Mouse (Mus musculus): ENCODE measurements around the gene Vmn2r6. TPM values are rescaled to one million over a fixed set of nuclear protein-coding genes. Genes with fewer than 3 reads are reported as not detected.

Gene Vmn2r6
- not detected in 2 replicates for polyA plus RNA-seq (2012; rRNA removed; ENCODE audit: low replicate concordance)

DNA sequence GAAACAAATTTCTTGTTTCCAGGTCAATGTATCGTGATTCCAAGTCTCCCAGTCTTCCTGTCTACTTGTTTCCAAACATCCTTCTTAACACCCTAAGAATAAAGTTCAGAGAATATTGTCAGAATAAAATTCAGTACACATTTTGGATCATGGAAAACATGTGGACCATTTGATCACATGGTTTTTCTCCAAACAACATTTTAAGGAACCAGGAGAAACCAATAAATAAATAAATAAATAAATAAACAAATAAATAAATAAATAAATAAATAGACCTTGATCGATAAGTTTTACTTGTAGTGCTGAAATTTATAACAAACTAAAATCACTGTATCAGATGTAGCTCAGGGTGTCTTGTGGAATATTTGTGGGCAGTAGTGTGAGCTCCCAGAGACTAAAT, at the start of gene Vmn2r6:
Gene Vmn2r6, minus strand, starts transcription at position 101 of the 400 bp plus-strand sequence.

DNA sequence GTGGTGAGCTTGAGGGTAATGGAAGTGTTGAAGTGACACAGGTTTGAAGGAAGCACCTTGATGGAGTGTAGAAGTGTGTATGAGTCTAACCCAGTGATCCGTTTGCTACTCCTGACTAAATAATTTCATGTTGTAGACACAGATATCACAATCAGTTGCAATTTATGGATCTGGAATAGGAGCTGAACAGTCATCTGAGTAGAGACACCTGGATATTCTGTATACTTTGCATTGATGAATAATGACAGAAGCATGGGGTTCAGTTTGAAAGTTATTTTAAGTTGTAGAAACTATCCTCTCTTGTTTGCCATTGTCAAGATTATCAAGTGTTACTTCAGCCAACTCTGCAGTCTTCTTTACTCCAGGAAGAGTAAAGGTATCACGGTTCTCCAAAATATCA, 55.9 kb downstream of the Vmn2r6 start, which contains the start of gene Vmn2r5:
Gene Vmn2r5, minus strand, starts transcription at position 101 of the 400 bp plus-strand sequence.

Other genes starting within 250 kb of the Vmn2r6 start
- gene Vmn2r4, start 150.5 kb downstream of the Vmn2r6 start, polyA plus RNA-seq (2012; rRNA removed; ENCODE audit: low replicate concordance), result not detected in 2 replicates
- gene Vmn2r5, start 56.0 kb downstream of the Vmn2r6 start, polyA plus RNA-seq (2012; rRNA removed; ENCODE audit: low replicate concordance), result not detected in 2 replicates